Mouse (Mus musculus): ENCODE data around the gene Prkaa1.
"Not testable (repeated sequence)": the region's sequence is repeated elsewhere in the genome, so short reads cannot be mapped to it uniquely, and the experiment has no call there.

Prkaa1 gene

GRCm38 (mm10) chr15:5165121-5165773 lies 21.6 kb downstream of the Prkaa1 start:
- DNase-seq (ENCODE audit: low read depth, low spot score), result no peak

- no peak for DNase-seq (ENCODE audit: low read depth, low spot score)
Observed at GRCm38 (mm10) chr15:5173217-5173820, 29.7 kb downstream of the Prkaa1 start.

- no peak for DNase-seq (ENCODE audit: low read depth, low spot score)
Observed at GRCm38 (mm10) chr15:5184668-5185330, 41.1 kb downstream of the Prkaa1 start.

GRCm38 (mm10) chr15:5185366-5186292 lies 42.0 kb downstream of the Prkaa1 start, which contains the start of gene Ttc33:
Gene Ttc33, plus strand, starts transcription at chr15:5185525.
- peak; percentile 66 for DNase-seq (ENCODE audit: low read depth, low spot score)

GRCm38 (mm10) chr15:5186293-5186675 lies 42.6 kb downstream of the Prkaa1 start:
- DNase-seq (ENCODE audit: low read depth, low spot score), result no peak

- no peak for DNase-seq (ENCODE audit: low read depth, low spot score)
Observed at GRCm38 (mm10) chr15:5187116-5187515, 43.5 kb downstream of the Prkaa1 start.

GRCm38 (mm10) chr15:5188029-5188428 lies 44.4 kb downstream of the Prkaa1 start:
- DNase-seq (ENCODE audit: low read depth, low spot score), result no peak

- DNase-seq (ENCODE audit: low read depth, low spot score), result no peak
Observed at GRCm38 (mm10) chr15:5189504-5190093, 45.9 kb downstream of the Prkaa1 start.

- DNase-seq (ENCODE audit: low read depth, low spot score), result no peak
Observed at GRCm38 (mm10) chr15:5193833-5194232, 50.2 kb downstream of the Prkaa1 start.

- no peak for DNase-seq (ENCODE audit: low read depth, low spot score)
Observed at GRCm38 (mm10) chr15:5194446-5194845, 50.8 kb downstream of the Prkaa1 start.

GRCm38 (mm10) chr15:5194931-5195330 lies 51.3 kb downstream of the Prkaa1 start:
- no peak for DNase-seq (ENCODE audit: low read depth, low spot score)

- DNase-seq (ENCODE audit: low read depth, low spot score), result no peak
Observed at GRCm38 (mm10) chr15:5195987-5196514, 52.4 kb downstream of the Prkaa1 start.

GRCm38 (mm10) chr15:5196691-5197090 lies 53.0 kb downstream of the Prkaa1 start:
- no peak for DNase-seq (ENCODE audit: low read depth, low spot score)

- no peak for DNase-seq (ENCODE audit: low read depth, low spot score)
Observed at GRCm38 (mm10) chr15:5205222-5205621, 61.6 kb downstream of the Prkaa1 start.

GRCm38 (mm10) chr15:5209116-5209515 lies 65.5 kb downstream of the Prkaa1 start:
- DNase-seq (ENCODE audit: low read depth, low spot score), result no peak

GRCm38 (mm10) chr15:5220491-5220890 lies 76.8 kb downstream of the Prkaa1 start:
- DNase-seq (ENCODE audit: low read depth, low spot score), result no peak

- DNase-seq (ENCODE audit: low read depth, low spot score), result not testable (repeated sequence)
Observed at GRCm38 (mm10) chr15:5230746-5231145, 87.1 kb downstream of the Prkaa1 start.
